24 mouse cellular contexts compared by ENCODE assay signal in the genomic region with DNA sequence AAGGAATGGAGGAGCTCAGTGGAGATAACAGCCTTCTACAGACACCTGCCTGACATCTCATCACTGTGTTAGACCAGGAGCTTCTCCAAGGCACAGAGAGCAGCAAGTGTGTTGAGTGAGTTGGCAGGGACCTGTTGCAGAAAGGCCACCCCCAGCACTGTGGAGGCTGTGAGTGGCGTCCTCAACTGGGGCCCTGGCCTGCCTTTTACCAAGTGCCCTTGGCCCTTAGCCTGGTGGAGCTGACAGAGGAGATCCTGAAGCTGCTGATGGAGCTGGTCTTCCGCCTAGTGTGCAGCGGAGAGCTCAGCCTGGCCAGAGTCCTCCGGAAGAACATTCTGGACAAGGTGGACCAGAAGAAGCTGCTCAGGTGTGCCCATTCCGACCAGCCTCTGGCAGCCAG. TPM values are rescaled to one million over a fixed set of nuclear protein-coding genes. Genes with fewer than 3 reads are reported as not detected.
"Had no signal": no experiment of that assay in that cellular context is flagged by ENCODE, and none has a peak within 500 bp of the region (broad histone marks: within the 10 kb centered on the region; RNA-seq: fewer than 3 reads in every experiment).

No protein-coding gene starts in this region.

- H3K27me3 ChIP-seq: neural tube, embryonic 13.5 days; neural tube, embryonic 15.5 days; stomach, embryonic 15.5 days had no signal

- H3K4me3 ChIP-seq: neural tube, embryonic 13.5 days; neural tube, embryonic 15.5 days; stomach, embryonic 15.5 days had no signal

- H3K9me3 ChIP-seq: neural tube, embryonic 13.5 days; neural tube, embryonic 15.5 days; stomach, embryonic 15.5 days had no signal

- H3K4me1 ChIP-seq: neural tube, embryonic 13.5 days; neural tube, embryonic 15.5 days; stomach, embryonic 15.5 days had no signal

- H3K27ac ChIP-seq: neural tube, embryonic 13.5 days; neural tube, embryonic 15.5 days; stomach, embryonic 15.5 days; stomach, postnatal 0 days had no signal

- H3K9ac ChIP-seq: neural tube, embryonic 13.5 days; neural tube, embryonic 15.5 days; stomach, embryonic 15.5 days had no signal

- DNase-seq: retina, postnatal 1 day; right cerebral cortex, adult 18-20 months; right cerebral cortex, postnatal 14 days; right cerebral cortex, postnatal 25 days; right cerebral cortex, postnatal 4 days; spleen, adult 18-20 months; thymus, adult 18-20 months; thymus, adult 2 months; thymus, postnatal 14 days; thymus, postnatal 25 days; thymus, postnatal 36 days; thymus, postnatal 4 days had no signal

- H3K4me2 ChIP-seq: neural tube, embryonic 13.5 days; neural tube, embryonic 15.5 days; stomach, embryonic 15.5 days had no signal

RNA-seq across cellular contexts. Expression of gene Gm13420, which starts 18.1 kb away (rescaled TPM):
- total RNA-seq: neutrophil, adult 5-6 weeks had no signal
- polyA plus RNA-seq: thymus, postnatal 0 days; urinary bladder, adult 2 months had no signal

RNA-seq across cellular contexts. Expression of gene Gm13547, which starts 25.8 kb away (rescaled TPM):
- polyA plus RNA-seq: neural tube, embryonic 14.5 days; neural tube, embryonic 15.5 days; small intestine, adult 2 months; spleen, adult 2 months; stomach, embryonic 14.5 days; stomach, embryonic 15.5 days; stomach, embryonic 16.5 days; thymus, adult 2 months; thymus, postnatal 0 days; urinary bladder, adult 2 months had no signal
